Mouse (Mus musculus): ENCODE measurements at regions not wholly inside any gene's neighbourhood (a gene's known extent, or its start where the extent isn't known, plus 50 kb on each side); places are given as distances from the start of the nearest gene placed in this dataset.

DNA sequence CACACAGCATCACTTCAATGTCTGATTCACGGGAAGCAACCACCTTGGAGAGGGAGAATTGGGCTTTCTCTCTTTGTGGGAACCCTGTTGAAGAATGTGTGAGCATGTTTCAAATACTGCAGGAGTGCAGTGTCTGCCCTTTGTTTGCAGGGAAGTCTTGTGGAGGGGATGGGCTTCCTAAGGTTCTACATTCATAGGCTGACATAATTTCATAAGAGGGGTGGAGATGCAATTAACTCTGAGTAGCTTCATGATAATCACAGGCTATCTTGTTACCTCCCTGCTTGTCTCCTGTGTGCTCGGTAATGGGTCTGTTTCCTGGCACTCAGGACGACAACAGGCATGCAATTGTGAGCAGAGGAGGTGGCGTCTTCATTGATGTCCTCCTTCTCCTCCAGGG lies 215.6 kb upstream of the Habp2 start:
- TF ChIP-seq CTCF (conservative IDR thresholded peaks at IDR 0.05; ENCODE audit: low read length) (no peak), POU5F1 (IDR thresholded peaks at IDR 0.05; ENCODE audit: borderline replicate concordance, low read length) (no peak)

Measured in E14TG2a.4 (cell line).